Mouse (Mus musculus): ENCODE results near the gene Pnkp.
A peak's percentile ranks its signal among the peaks of the same experiment; 100 is the strongest.
"Not testable (repeated sequence)": the region's sequence is repeated elsewhere in the genome, so short reads cannot be mapped to it uniquely, and the experiment has no call there.

- not testable (repeated sequence) for TF ChIP-seq POLR2A (IDR thresholded peaks at IDR 0.05; ENCODE audit: low read depth, low read length); ZC3H11A (IDR thresholded peaks at IDR 0.05; ENCODE audit: low read depth, low read length); CHD2 (IDR thresholded peaks at IDR 0.05; ENCODE audit: low read length)
- TF ChIP-seq CTCF (conservative IDR thresholded peaks at IDR 0.05 in 1 of 2, IDR thresholded peaks at IDR 0.05 in 1 of 2; ENCODE audit: low read depth in 2 of 2, low read length in 2 of 2) = peak in 1 of 2 experiments; percentile 14; a peak in 1 of 4 replicates
Measured at GRCm38 (mm10) chr7:44871774-44872173, 14.8 kb downstream of the Pnkp start.
